Mouse (Mus musculus) embryonic facial prominence, embryonic 15.5 days (tissue): ENCODE measurements around the gene Dars. TPM values are rescaled to one million over a fixed set of nuclear protein-coding genes. Genes with fewer than 3 reads are reported as not detected.

Experiments used
- ATAC-seq: fragments of 200-750 bp; cut with Nextera tagmentation; 2 replicates; pipeline ENCODE4 v1.8.0; 2017; ENCODE audit warnings: low read depth, moderate TSS enrichment; ENCODE audit not compliant: insufficient number of reproducible peaks, low FRiP score, low TSS enrichment
- H3K27ac ChIP-seq: fragments of 300-500 bp; sonication (generic); replicated peaks from 2 replicates; pipeline ENCODE4 v1.5.1; 2015; ENCODE audit warnings: mild to moderate bottlenecking, inconsistent platforms
- H3K27me3 ChIP-seq: fragments of 300-500 bp; sonication (generic); 2 replicates; pipeline ENCODE4 v1.6.1; 2015; ENCODE audit warnings: inconsistent platforms
- H3K36me3 ChIP-seq: fragments of 300-500 bp; sonication (generic); 2 replicates; pipeline ENCODE4 v1.6.1; 2015; ENCODE audit warnings: mild to moderate bottlenecking, inconsistent platforms
- H3K4me1 ChIP-seq: fragments of 300-500 bp; sonication (generic); 2 replicates; pipeline ENCODE4 v1.6.1; 2015; ENCODE audit warnings: inconsistent platforms
- H3K4me2 ChIP-seq: fragments of 300-500 bp; sonication (generic); replicated peaks from 2 replicates; pipeline ENCODE4 v1.6.1; 2015; ENCODE audit warnings: mild to moderate bottlenecking, inconsistent platforms
- H3K4me3 ChIP-seq: fragments of 300-500 bp; sonication (generic); replicated peaks from 2 replicates; pipeline ENCODE4 v1.5.1; 2015; ENCODE audit warnings: mild to moderate bottlenecking, inconsistent platforms
- H3K9ac ChIP-seq: fragments of 300-500 bp; sonication (generic); 2 replicates; pipeline ENCODE4 v1.6.1; 2015; ENCODE audit warnings: inconsistent platforms
- H3K9me3 ChIP-seq: fragments of 300-500 bp; sonication (generic); replicated peaks from 2 replicates; pipeline ENCODE4 v1.6.1; 2016; ENCODE audit warnings: inconsistent platforms
- WGBS: fragments of 180-500 bp; shearing (Covaris S2); methylation state at CpG from one replicate; pipeline ENCODE4 v1.1.7; 2015; 5-methylcytosine and 5-hydroxymethylcytosine counted together
- polyA plus RNA-seq: library from polyadenylated mRNA; unstranded; fragments of >200 nt; fragmentation: Nextera tagmentation; extraction: Ambion mirVana; gene quantifications from 2 replicates; pipeline ENCODE4 v1.2.1, GENCODE M21; 2015

The Dars gene
- polyA plus RNA-seq, 1 experiment from 2014 or later, result 139 TPM

GRCm38 (mm10) chr1:128447206-128447902 lies 30.2 kb upstream of the Dars start:
- Histone ChIP-seq H3K4me2 (no peak overlapping the region), H3K4me1 (no peaks in the 10 kb centered on the region), H3K9ac (no peak overlapping the region), H3K4me3 (no peak overlapping the region), H3K27me3 (no peaks in the 10 kb centered on the region), H3K36me3 (no peaks in the 10 kb centered on the region), H3K9me3 (no peaks in the 10 kb centered on the region), H3K27ac (no peak overlapping the region)
- WGBS, result 77% methylated on average over 7 of the region's 7 CpGs
- no peak for ATAC-seq

GRCm38 (mm10) chr1:128443890-128444839 lies 27.0 kb upstream of the Dars start:
- H3K9me3 ChIP-seq, result no peaks in the 10 kb centered on the region
- ATAC-seq, result peak; percentile 60
- no peaks in the 10 kb centered on the region for H3K36me3 ChIP-seq
- WGBS, result 49% methylated on average over 9 of the region's 9 CpGs
- H3K27me3 ChIP-seq, result no peaks in the 10 kb centered on the region
- H3K4me2 ChIP-seq, result no peak overlapping the region
- peaks cover 11% of the 10 kb centered on the region; the same call in 1 of the 2 replicates for H3K4me1 ChIP-seq
- H3K4me3 ChIP-seq, result no peak overlapping the region
- H3K27ac ChIP-seq, result no peak overlapping the region
- H3K9ac ChIP-seq, result no peak overlapping the region

- H3K9ac ChIP-seq, result no peak overlapping the region
- H3K27me3 ChIP-seq, result no peaks in the 10 kb centered on the region
- WGBS, result 18% methylated on average over 5 of the region's 5 CpGs
- H3K4me1 ChIP-seq, result peaks cover 11% of the 10 kb centered on the region; the same call in 1 of the 2 replicates
- no peak overlapping the region for H3K4me3 ChIP-seq
- ATAC-seq, result 0 out of 2 replicates have a peak, but pooled peaks have one; percentile 34
- no peaks in the 10 kb centered on the region for H3K36me3 ChIP-seq
- no peak overlapping the region for H3K27ac ChIP-seq
- H3K9me3 ChIP-seq, result no peaks in the 10 kb centered on the region
- no peak overlapping the region for H3K4me2 ChIP-seq
Observed at GRCm38 (mm10) chr1:128441129-128441473, 23.9 kb upstream of the Dars start.

- ATAC-seq, result no peak
- no peak overlapping the region for H3K9ac ChIP-seq
- H3K9me3 ChIP-seq, result no peaks in the 10 kb centered on the region
- H3K36me3 ChIP-seq, result no peaks in the 10 kb centered on the region
- H3K27me3 ChIP-seq, result no peaks in the 10 kb centered on the region
- 27% methylated on average over 16 of the region's 16 CpGs for WGBS
- H3K4me3 ChIP-seq, result no peak overlapping the region
- H3K27ac ChIP-seq, result no peak overlapping the region
- H3K4me2 ChIP-seq, result no peak overlapping the region
- H3K4me1 ChIP-seq, result peaks cover 11% of the 10 kb centered on the region; the same call in 1 of the 2 replicates
Observed at GRCm38 (mm10) chr1:128440386-128441128, 23.4 kb upstream of the Dars start.

GRCm38 (mm10) chr1:128439618-128440017 lies 22.4 kb upstream of the Dars start:
- Histone ChIP-seq H3K27ac (no peak overlapping the region), H3K9me3 (no peaks in the 10 kb centered on the region), H3K4me1 (peaks cover 11% of the 10 kb centered on the region; the same call in 1 of the 2 replicates), H3K36me3 (no peaks in the 10 kb centered on the region), H3K9ac (no peak overlapping the region), H3K4me3 (no peak overlapping the region), H3K27me3 (no peaks in the 10 kb centered on the region), H3K4me2 (no peak overlapping the region)
- ATAC-seq, result no peak
- WGBS, result 80% methylated on average over 4 of the region's 4 CpGs

- Histone ChIP-seq H3K4me2 (no peak overlapping the region), H3K9ac (no peak overlapping the region), H3K4me3 (no peak overlapping the region), H3K9me3 (no peaks in the 10 kb centered on the region), H3K27ac (no peak overlapping the region), H3K36me3 (no peaks in the 10 kb centered on the region), H3K27me3 (no peaks in the 10 kb centered on the region), H3K4me1 (peaks cover 11% of the 10 kb centered on the region; the same call in 1 of the 2 replicates)
- no peak for ATAC-seq
- 87% methylated on average over 5 of the region's 5 CpGs for WGBS
Observed at GRCm38 (mm10) chr1:128438526-128438925, 21.4 kb upstream of the Dars start.

- no peak overlapping the region for H3K27ac ChIP-seq
- 49% methylated on average over 1 of the region's 1 CpGs for WGBS
- H3K9me3 ChIP-seq, result no peaks in the 10 kb centered on the region
- no peaks in the 10 kb centered on the region for H3K36me3 ChIP-seq
- no peak overlapping the region for H3K4me3 ChIP-seq
- no peak for ATAC-seq
- no peak overlapping the region for H3K9ac ChIP-seq
- H3K4me2 ChIP-seq, result no peak overlapping the region
- peaks cover 11% of the 10 kb centered on the region; the same call in 1 of the 2 replicates for H3K4me1 ChIP-seq
- no peaks in the 10 kb centered on the region for H3K27me3 ChIP-seq
Observed at GRCm38 (mm10) chr1:128437276-128437675, 20.1 kb upstream of the Dars start.

- WGBS, result 88% methylated on average over 3 of the region's 3 CpGs
- ATAC-seq, result no peak
- H3K9ac ChIP-seq, result no peak overlapping the region
- H3K27ac ChIP-seq, result no peak overlapping the region
- H3K27me3 ChIP-seq, result no peaks in the 10 kb centered on the region
- no peak overlapping the region for H3K4me3 ChIP-seq
- H3K36me3 ChIP-seq, result no peaks in the 10 kb centered on the region
- no peak overlapping the region for H3K4me2 ChIP-seq
- peaks cover 9% of the 10 kb centered on the region; the same call in 1 of the 2 replicates for H3K4me1 ChIP-seq
- no peaks in the 10 kb centered on the region for H3K9me3 ChIP-seq
Observed at GRCm38 (mm10) chr1:128436015-128436414, 18.8 kb upstream of the Dars start.

- 72% methylated on average over 4 of the region's 4 CpGs for WGBS
Observed at GRCm38 (mm10) chr1:128435551-128435950, 18.4 kb upstream of the Dars start.

GRCm38 (mm10) chr1:128424928-128425327 lies 7.8 kb upstream of the Dars start:
- no peak overlapping the region for H3K9ac ChIP-seq
- no peaks in the 10 kb centered on the region for H3K36me3 ChIP-seq
- H3K4me3 ChIP-seq, result no peak overlapping the region
- H3K9me3 ChIP-seq, result no peaks in the 10 kb centered on the region
- no peaks in the 10 kb centered on the region for H3K4me1 ChIP-seq
- 76% methylated on average over 3 of the region's 3 CpGs for WGBS
- H3K4me2 ChIP-seq, result no peak overlapping the region
- H3K27me3 ChIP-seq, result no peaks in the 10 kb centered on the region
- ATAC-seq, result no peak
- H3K27ac ChIP-seq, result no peak overlapping the region

More at GRCm38 (mm10) chr1:128435551-128435950, 18.4 kb upstream of the Dars start:
- ATAC-seq, result no peak
- Histone ChIP-seq H3K4me3 (no peak overlapping the region), H3K4me1 (0 out of 2 replicates have a peak, but pooled peaks cover 5% of the 10 kb centered on the region), H3K9me3 (no peaks in the 10 kb centered on the region), H3K9ac (no peak overlapping the region), H3K36me3 (no peaks in the 10 kb centered on the region), H3K27me3 (no peaks in the 10 kb centered on the region), H3K27ac (no peak overlapping the region), H3K4me2 (no peak overlapping the region)

GRCm38 (mm10) chr1:128417533-128417888 lies 343 bp upstream of the Dars start:
- no peaks in the 10 kb centered on the region for H3K9me3 ChIP-seq
- no peaks in the 10 kb centered on the region for H3K27me3 ChIP-seq
- ATAC-seq, result peak; percentile 17; the same call in 1 of the 2 replicates
- peak overlapping the region; percentile 61 for H3K4me2 ChIP-seq
- H3K4me3 ChIP-seq, result peak overlapping the region; percentile 88
- WGBS, result 41% methylated on average over 5 of the region's 5 CpGs
- no peak overlapping the region for H3K9ac ChIP-seq
- H3K36me3 ChIP-seq, result peaks cover 13% of the 10 kb centered on the region
- H3K4me1 ChIP-seq, result no peaks in the 10 kb centered on the region
- H3K27ac ChIP-seq, result peak overlapping the region; percentile 96
